Mouse (Mus musculus): ENCODE data around the gene Phykpl.
A peak's percentile ranks its signal among the peaks of the same experiment; 100 is the strongest.
"Not testable (repeated sequence)": the region's sequence is repeated elsewhere in the genome, so short reads cannot be mapped to it uniquely, and the experiment has no call there.

The Phykpl gene

DNA sequence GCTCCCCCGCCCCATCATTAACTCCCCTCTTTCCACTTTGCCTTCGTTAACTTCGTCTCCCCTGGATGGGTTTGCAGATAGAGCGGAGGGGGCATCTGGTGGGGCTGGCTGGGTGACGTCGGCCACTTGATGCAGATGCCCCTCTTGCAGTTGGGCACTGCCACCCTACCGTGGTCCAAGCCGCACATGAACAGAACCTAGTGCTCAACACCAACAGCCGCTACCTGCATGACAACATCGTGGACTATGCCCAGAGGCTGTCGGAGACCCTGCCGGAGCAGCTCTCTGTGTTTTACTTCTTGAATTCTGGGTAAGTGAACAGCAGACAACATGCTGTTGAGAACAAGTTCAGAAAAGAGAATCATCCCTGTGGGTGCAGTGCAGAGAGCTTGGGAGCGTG, 1.9 kb downstream of the Phykpl start:
- DNase-seq (ENCODE audit: low spot score in 2 of 2) = no peak

DNA sequence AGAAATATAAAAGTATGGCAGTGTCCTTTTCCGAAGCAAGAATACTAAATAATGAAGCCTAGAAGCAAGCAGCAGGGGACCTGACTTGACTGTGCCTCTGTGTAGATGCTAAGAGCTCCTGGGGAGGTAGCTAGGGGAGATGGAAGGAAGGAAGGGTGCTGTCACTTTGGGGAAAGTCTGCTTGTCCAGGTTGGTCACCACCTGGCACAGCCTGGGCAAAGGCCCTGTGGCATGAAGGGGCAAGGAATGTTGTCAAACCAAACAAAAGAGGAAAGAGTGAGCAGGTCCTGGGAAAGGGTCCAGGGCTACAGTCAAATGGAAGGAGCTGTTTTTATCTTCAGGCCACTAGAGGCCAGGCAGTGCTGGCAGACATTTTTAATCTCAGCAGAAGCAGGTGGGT, 2.5 kb downstream of the Phykpl start:
- DNase-seq (ENCODE audit: low spot score in 2 of 2) = no peak

DNA sequence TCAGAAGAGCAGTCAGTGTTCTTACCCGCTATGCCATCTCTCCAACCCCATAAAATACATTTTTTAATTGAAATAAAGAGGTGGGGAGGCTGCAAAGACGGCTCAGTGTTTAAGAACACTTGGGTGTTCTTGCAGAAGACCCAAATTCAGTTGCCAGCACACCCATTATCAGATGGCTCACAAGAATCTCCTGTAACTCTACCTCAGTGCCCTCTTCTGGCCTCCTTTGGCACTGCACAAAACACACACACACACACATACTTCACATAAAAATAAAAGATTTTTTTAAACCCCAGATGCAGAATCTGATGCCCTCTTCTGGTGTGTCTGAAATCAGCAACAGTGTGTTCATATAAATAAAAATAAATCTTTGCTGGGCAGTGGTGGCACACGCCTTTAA, 4.3 kb downstream of the Phykpl start:
- no peak for DNase-seq (ENCODE audit: low spot score in 2 of 2)

DNA sequence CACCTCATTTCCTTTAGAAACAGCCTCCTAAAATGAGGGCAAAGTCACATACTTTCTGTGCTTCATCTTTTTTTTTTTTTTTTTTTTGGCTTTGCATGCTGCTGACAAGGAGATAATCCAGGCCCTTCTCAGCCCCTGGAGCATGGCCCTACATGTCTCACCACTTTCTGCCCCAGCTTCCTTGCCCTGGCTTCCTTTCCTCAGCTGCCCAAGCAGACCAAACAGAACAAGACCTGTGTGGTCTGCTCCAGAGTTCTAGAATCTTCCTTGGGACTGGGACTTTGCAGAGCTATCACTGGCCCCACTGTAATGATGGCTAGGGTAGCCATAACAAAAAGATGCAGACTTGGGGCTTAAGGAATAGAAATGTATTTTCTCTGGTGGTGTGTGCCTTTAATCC, 5.4 kb downstream of the Phykpl start:
- DNase-seq (ENCODE audit: low spot score in 2 of 2) = no peak

DNA sequence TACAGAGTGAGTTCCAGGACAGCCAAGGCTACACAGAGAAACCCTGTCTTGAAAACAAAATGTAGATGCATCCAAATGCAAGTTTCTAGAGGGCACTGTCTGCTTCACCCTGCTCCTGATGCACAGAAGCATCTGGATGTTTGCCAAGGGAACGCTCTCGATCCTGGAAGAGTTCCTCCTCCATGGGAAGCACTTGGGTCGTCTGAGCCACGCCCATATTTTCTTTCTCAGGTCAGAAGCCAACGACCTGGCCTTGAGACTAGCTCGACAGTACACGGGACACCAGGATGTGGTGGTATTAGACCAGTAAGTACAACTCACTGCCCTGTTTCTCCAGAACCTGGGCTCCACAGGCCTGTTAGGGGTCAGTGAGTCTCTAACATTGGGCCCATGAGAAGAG, 6.6 kb downstream of the Phykpl start:
- DNase-seq (ENCODE audit: low spot score in 2 of 2) = no peak

DNA sequence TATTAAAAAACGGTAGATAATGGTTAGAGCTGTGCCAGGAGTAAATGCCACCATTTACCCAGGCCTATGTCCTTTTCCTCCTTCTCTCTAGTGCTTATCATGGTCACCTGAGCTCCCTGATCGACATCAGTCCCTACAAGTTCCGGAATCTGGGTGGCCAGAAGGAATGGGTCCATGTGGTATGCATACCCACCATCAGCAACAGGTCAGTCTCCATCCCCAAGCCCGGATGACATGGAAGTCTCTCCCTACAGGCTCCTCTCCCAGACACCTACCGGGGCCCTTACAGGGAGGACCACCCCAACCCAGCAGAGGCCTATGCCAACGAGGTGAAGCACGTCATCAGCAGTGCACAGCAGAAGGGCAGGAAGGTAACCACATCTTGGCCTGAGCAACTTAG, 7.4 kb downstream of the Phykpl start:
- DNase-seq (ENCODE audit: low spot score in 2 of 2) = no peak

DNA sequence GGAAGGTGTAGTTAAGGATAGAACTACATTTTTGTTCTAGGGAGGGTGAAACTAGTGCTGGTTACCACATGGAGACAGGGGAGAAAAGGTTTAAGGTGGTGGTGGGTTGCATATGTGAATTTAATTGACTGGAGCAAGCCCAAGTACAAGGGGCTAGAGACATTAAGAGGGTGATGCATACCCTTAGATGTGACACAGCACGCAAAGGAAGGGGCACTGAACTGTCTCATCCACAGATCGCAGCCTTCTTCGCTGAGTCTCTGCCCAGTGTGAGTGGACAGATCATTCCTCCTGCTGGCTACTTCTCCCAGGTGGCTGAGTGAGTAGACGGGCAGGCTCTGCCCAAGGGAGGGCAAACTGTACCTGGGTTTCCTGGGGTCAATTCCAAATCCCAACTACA, 8.8 kb downstream of the Phykpl start:
- no peak for DNase-seq (ENCODE audit: low spot score in 2 of 2)

DNA sequence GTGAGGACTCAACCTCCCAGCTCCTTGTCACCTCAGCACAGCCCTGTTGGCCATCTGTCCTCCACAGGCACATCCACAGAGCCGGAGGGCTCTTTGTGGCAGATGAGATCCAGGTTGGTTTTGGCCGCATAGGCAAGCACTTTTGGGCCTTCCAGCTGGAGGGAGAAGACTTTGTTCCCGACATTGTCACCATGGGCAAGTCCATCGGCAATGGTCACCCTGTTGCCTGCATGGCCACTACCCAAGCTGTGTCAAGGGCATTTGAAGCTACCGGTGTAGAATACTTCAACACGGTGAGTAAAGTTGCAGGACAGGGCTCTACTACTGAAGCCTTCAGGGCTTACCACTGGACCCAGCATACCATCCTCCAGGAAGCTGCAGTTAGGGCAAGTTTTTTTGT, 9.3 kb downstream of the Phykpl start:
- no peak for DNase-seq (ENCODE audit: low spot score in 2 of 2)

DNA sequence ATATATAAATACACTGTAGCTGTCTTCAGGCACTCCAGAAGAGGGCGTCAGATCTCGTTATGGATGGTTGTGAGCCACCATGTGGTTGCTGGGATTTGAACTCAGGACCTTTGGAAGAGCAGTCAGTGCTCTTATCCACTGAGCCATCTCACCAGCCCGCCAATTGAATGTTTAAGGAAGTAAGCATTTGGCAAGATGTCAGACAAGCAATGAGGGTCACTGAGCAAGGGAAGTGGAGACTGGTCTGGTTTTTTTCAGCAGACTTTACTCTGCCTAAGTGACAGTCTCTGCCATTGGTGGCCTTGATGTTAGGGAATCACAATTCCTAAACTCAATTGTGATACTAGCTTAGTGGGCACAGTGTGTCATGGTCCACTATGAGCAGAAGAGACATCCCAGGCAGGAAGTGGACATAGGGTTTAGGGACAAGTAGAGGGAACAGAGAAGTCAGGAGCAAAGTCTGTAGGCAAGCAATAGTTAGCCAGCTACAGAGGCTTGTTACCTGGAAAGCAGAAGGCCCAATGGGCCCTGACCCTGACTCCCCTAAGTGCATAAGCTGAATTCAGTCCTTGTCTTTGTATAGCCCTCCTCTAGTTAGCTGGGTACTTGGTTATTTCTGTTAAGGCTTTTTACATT, 10.3 kb downstream of the Phykpl start:
- no peak for DNase-seq (ENCODE audit: low spot score in 2 of 2)

DNA sequence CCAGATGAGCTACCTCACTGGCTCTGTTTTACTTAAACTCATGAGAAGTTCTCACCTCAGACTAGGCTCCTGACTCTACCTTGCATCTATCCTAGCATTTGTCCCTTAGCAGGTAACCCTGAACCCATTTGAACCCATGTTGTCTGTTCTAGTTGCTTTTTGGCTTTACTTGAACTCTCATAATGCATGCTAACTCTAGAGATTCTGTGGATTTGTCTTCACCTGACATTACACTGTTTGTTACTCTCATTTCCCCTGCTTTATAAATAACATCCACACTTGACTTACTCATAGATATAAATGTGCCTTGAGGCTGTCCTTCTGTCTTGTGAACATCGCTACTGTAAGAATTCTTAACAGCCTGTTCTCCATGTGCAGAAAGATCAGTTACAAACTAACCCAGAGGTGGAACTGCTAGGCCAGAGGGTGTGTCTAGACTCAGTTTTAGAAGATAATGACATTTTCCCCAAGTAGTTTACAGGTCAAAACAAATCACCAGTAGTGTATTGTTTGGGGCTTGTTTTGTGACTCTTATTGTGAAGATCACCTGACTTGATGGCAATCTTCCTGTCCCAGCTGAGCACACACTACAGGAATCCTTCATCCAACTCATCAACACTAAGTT, 11.0 kb downstream of the Phykpl start:
- DNase-seq (ENCODE audit: low spot score in 2 of 2) = no peak

DNA sequence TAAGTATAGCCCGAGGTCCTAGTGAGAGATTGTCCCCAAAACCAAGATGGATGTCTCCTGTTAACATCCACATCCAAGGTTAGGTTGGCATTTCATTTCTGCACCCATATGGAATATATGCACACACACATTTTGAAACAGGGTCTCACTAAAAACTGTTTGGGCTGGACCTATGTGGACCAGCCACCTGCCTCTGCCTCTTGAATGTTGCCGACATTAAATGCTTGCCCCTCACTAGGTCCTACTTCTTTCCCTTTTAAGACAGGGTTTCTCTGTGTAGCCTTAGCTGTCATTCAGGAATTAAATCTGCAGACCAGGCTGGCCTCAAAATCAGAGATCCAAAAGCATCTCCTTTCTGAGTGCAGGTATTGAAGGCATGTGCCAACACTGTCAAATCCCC, 13.0 kb downstream of the Phykpl start:
- no peak for DNase-seq (ENCODE audit: low spot score in 2 of 2)

DNA sequence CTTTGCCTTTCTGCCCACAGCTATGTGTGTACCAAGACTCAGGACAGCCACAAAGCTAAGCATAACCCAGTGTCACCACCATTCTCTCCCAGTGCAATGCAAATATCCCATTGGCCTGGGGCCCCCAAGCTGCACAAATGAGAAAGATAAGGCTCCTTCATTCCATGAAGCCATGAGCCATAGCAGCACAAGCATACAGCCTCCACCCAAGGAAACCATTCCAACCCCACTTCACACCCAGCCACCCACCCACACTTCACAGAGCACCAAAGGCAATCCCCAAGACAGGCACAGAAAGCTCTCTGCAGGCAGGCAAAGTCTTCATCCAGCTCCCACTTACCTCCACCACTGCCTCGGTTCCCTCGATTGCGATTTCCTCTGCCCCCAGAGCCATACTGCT, 17.7 kb downstream of the Phykpl start:
- DNase-seq (ENCODE audit: low spot score in 2 of 2) = no peak

DNA sequence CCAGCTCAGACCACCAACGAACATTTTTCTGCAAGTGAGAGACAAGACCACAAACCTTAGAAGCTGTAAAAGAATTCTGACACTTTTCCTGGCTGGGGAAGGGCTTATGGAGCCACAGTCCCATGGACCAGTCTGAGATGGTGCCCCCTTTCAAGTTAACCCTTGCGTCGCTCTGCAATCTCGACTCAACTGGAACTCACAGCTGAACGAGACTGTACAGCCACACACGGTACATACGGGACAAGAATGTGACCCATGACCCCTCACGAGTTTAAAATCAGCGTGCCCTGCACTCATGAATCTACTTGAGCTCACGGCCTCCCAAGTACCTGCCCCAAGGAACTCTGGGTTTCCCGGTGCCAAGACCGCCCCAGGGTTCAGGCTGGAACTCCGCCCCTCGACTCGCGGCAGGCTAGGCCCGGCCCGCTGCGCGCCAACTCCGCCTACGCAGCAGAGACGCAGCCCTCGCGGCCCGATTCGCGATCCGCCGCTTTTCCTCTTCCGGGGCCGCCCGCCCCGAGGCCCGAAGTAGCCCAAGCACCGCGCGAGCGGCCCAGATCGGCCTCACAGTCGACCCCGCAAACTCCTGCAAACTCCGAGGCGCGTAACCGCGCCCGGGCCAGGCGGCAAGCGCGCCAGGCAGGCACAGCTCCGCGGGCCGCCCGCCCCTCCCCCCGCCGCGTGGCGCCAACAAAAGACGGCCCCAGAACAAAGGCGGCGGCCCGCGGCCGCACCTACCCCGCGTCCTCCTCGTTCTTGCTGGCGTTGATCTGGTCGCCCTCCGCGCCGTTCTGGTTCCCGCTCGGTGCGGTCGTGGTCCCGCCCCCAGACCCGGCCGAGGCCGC, 21.3 kb downstream of the Phykpl start:
- DNase-seq (ENCODE audit: low spot score in 2 of 2) = peak in 1 of 2 experiments; percentile 72

DNA sequence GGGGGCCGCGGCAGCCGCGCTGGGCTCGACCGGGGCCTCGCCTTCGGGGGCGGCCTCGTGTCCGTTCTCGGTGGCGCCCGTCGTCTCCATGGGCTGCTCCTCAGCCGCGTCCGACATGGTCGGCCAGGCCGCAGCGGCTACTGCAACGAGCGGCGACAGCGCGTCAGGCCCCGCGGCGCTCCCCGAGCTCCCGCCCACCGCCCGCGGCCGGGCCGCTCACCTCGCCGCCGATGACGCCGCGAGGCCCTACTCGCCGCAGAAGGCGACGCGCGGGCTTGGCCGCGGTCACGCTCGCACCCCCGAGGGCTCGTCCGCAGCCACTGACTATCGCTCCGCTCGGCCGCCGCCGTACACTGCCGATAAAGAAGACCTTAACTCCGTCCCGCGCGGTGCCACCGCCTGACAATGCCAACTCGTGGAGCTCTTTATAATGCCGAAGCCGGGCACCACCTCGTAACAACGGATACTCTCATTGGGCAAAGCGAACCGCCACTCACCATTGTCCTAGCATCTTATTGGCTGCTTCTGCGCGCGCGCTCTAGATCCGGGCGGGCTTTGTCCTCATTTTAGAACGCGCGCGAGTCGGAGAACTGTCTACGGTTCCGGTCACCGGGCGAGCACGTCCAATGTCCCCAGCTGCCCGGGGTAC, 22.0 kb downstream of the Phykpl start, which contains the start of gene Hnrnpab:
TSS of gene Hnrnpab (minus strand) at position 401 of the 649 bp plus-strand sequence.
- peak; percentile 93 to 99 for DNase-seq (ENCODE audit: low spot score in 2 of 2)

DNA sequence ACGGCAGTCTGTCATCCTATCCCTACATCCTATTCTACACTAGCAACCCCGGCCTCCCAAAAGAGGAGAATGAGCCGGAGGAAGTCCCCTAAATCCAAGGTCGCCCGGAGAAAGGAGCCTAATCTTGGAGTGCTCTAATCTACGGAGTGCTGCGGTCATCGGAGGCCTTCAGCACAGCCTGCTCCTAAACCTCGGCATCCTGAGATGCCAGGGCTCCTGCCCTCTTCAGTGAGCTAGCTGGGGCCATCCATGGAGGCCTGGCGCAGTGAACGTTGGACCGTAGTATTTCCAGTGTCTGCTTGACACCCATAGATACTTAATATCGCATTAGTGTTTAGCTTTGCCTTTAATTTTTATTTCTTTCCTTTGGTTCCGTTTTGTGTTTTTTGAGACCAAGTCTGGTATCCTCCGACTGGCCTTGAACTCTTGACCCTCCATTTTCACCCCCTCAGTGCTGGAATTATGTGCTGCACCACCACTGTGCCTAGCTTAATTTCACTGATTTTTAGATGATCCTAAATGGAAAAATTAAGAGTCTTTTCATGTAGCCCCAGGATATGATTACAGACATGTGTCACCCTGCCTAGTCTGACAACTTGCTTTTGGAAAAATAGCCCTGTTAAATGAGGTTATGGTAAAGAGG, 22.7 kb downstream of the Phykpl start:
- DNase-seq (ENCODE audit: low spot score in 2 of 2) = no peak

DNA sequence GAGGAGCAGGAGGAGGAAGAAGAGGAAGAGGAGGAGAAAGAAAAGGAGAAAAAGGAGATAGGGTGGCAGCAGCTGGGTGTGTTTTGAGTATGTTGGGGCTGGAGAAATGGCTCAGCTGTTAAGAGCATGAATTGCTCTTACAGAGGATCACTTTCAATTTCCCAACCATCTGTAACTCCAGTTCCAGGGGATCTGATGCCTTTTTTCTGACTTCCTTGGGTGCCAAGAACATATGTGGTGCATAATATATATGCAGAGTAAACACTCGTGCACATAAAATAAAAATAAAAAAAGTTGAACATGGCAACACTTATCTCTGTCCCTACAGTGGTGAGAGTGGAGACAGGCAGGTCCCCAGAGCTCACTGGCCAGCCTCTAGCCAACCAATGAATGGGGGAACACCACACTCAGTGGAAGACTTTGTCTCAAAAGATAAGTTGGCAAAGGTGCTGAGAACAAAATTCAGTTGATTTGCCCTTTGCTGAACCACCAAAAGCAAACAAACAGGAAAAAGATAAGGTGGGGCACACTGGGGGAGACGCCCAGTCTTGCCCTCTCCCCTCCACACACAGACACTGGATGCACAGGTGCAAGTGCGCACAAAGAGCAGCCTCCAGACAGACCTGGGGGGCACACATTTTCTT, 24.8 kb downstream of the Phykpl start:
- no peak for DNase-seq (ENCODE audit: low spot score in 2 of 2)

DNA sequence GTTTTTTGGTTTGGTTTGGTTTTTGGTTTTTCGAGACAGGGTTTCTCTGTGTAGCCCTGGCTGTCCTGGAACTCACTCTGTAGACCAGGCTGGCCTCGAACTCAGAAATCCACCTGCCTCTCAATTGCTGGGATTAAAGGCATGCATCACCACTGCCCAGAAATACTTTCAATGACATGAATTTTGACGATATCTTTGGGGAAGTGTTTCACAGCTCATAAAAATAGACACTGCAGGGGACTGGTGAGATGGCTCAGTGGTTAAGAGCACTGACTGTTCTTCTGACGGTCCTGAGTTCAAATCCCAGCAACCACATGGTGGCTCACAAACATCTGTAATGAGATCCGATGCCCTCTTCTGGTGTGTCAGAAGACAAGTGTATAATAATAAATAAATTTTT, 25.4 kb downstream of the Phykpl start:
- not testable (repeated sequence) for DNase-seq (ENCODE audit: low spot score in 2 of 2)

DNA sequence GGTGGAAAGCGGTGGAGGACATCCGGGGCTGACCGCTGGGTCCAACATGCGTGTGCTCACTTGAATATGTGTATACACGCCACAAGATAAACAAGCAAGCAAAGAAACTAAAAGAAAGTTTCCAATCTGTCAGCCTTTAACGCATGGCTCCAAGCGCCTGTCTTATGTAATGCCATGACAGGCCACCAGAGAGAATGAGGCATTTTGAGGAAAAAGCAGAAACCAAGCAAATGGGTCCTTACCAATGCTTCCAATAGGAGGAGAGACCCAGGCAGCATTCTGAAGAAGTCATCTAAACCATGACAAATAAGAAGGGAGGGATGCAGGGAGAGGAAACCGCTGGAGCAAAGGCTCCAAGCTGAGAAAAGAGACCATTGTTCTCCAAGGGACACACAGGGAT, 29.7 kb downstream of the Phykpl start:
- no peak for DNase-seq (ENCODE audit: low spot score in 2 of 2)

DNA sequence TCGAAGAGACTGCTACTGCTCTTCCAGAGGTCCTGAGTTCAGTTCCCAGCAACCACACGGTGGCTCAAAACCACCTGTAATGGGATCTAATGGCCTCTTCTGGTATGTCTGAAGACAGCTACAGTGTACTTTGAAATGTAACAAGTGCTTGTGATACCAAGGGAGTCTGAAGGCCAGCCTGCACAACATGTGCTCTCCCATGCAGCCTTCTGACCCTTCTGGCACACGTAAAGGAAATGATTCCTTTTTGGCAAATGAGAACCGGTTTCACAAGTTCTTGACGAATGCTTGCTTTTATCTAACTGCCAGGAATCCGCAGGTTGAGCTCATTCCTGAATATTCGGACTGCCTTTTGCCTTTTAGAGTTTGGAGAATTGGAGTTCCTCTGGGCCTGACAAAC, 30.6 kb downstream of the Phykpl start:
- DNase-seq (ENCODE audit: low spot score in 2 of 2) = no peak

DNA sequence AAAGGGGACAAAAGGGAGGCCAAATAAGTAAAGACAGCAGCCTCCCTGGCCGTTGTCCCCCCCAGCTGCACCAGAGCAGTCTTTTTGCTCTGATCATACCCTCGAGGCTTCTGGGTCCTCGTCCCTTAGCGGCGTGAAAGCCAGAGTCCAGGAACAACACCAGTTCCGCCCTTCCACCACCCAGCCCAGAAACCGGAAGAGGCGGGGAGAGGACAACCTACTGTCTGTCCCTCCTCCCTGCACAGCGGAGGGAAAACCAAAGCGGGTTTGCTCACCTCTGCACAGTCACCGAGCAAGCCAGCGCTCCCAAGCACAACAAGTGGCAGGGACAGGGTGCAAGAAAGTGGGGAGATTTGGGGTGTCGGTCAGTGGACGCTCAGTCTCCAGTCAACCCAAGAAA, 31.0 kb downstream of the Phykpl start:
- no peak for DNase-seq (ENCODE audit: low spot score in 2 of 2)

DNA sequence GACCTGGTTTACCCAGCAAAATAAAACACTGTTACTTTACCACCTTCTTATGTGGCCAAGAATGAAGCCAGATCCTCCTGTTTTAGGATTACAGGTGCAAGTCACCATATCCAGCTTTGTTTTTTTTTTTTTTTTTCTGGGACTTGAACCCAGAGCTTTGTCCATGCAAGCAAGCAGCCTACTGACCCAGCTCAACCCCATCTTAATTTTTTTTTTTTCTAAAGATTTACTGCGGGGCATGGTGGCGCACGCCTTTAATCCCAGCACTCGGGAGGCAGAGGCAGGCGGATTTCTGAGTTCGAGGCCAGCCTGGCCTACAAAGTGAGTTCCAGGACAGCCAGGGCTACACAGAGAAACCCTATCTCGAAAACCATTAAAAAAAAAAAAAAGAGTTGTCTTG, 31.6 kb downstream of the Phykpl start:
- not testable (repeated sequence) for DNase-seq (ENCODE audit: low spot score in 2 of 2)

Data from left cerebral cortex, adult 9 months (tissue).